Mouse (Mus musculus): ENCODE measurements around the gene Col23a1.

DNA sequence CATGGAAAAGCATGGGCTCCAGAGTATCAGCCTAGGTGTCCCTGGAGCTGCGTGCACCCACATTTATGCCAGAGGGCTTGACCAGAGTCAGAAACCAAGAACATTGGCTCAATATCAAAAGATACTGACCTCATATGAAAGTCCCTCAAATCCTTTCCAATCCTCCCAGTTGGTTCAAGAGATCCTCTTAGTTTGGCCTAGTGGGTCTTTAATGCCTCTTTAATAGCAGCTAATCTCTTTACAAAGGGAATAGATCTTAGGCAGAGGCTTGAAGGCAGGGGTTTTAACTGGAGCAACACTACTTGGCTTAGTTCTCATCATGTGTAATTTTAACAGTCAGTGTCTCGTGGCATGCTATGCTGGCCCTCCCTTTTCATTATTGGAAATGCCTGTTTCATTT, 184.0 kb downstream of the Col23a1 start:
- TF ChIP-seq CTCF (IDR thresholded peaks at IDR 0.05; ENCODE audit: low read depth, low read length) (no peak), POLR2AphosphoS5 (IDR thresholded peaks at IDR 0.05; ENCODE audit: insufficient replicate concordance, low read depth, low read length) (no peak), GATA1 (IDR thresholded peaks at IDR 0.05; ENCODE audit: borderline replicate concordance, low read length) (no peak), TAL1 (conservative IDR thresholded peaks at IDR 0.05; ENCODE audit: low read depth, low read length) (no peak), GATA2 (IDR thresholded peaks at IDR 0.05; ENCODE audit: borderline replicate concordance, low read depth, low read length) (no peak)
